Mouse (Mus musculus) embryonic fibroblast, embryonic 13.5 days (primary cell): ENCODE results near the gene Tdpoz5.
"Not testable (repeated sequence)": the region's sequence is repeated elsewhere in the genome, so short reads cannot be mapped to it uniquely, and the experiment has no call there.

ENCODE experiments used
- CTCF ChIP-seq: IDR thresholded peaks from 2 replicates; pipeline ENCODE4 v1.5.1; 2011; ENCODE audit warnings: mild to moderate bottlenecking, control low read depth, low read length, moderate library complexity, borderline replicate concordance; ENCODE audit not compliant: insufficient read depth
- POLR2A ChIP-seq: IDR thresholded peaks from 2 replicates; pipeline ENCODE4 v1.6.1; 2011; ENCODE audit warnings: low read depth, mild to moderate bottlenecking, control low read depth, low read length, moderate library complexity

- not testable (repeated sequence) for TF ChIP-seq CTCF, POLR2A
These were observed 7.8 kb upstream of the Tdpoz5 start for GRCm38 (mm10) chr3:93968938-93969337.
